Mouse (Mus musculus) cerebellum, postnatal 36 days (tissue): ENCODE measurements around the gene Pax7.

Experiments used
- DNase-seq, 2 experiments: peaks; one replicate each; pipeline ENCODE4 v3.0.0; 2021 to 2022; ENCODE audit warnings: mixed read lengths in 2 of 2

Gene Pax7

GRCm38 (mm10) chr4:139746177-139746576 lies 87.2 kb downstream of the Pax7 start:
- DNase-seq, result no peak

DNA sequence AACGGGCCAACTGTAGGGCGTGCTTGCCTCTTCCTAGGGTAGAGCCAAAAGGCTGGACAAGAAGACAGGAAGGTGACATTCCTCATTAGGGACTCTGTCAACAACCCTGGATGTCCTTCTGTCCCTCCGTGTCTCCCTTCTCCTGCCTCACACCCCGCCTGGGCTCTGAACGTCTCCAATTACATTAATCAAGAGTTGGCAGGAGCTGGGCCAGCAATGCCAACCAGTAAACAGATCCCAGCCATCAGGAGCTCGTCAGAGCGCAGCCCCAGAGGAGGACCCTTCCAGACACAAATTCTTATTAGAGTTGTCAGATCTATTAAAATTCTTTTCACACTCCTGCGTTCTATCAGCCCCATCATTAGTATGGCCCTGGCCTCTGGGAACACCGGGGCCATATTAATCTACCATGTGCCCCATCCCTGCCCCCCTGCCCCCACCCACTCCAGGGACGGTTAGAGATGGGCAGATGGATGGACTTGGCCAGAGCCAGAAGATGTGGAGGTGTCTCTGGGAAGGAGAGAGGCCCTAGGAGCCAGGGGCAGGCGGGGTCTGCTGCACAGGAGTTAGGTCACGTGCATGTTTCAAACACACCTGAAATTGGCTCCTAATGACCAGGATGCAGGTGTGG lies 88.4 kb downstream of the Pax7 start:
- no peak for DNase-seq

DNA sequence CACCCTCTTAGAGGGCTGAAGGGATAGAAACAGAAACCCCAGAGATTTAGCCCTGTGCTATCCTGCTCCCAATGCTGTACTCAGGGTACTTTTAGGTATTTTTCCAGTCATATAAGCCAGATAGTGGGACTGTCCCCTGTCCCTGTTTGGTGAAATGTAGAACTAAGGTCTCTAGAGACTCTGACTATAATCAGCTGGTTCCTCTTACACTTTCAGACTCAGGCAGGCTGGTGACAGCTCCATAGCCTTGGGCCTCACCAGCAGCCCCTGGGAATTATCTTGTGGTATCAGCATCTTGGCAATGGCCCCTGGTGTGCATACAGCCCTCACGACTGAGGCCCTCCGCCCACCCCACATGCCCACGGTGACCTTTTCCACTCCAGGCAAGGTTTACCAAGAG lies 89.7 kb downstream of the Pax7 start:
- no peak for DNase-seq

GRCm38 (mm10) chr4:139737035-139737434 lies 96.3 kb downstream of the Pax7 start:
- DNase-seq, result no peak

- DNase-seq, result no peak
Measured at GRCm38 (mm10) chr4:139727101-139727500, 106.2 kb downstream of the Pax7 start.

- no peak for DNase-seq
Measured at GRCm38 (mm10) chr4:139725421-139725820, 107.9 kb downstream of the Pax7 start.

GRCm38 (mm10) chr4:139724296-139724695 lies 109.0 kb downstream of the Pax7 start:
- DNase-seq, result no peak

DNA sequence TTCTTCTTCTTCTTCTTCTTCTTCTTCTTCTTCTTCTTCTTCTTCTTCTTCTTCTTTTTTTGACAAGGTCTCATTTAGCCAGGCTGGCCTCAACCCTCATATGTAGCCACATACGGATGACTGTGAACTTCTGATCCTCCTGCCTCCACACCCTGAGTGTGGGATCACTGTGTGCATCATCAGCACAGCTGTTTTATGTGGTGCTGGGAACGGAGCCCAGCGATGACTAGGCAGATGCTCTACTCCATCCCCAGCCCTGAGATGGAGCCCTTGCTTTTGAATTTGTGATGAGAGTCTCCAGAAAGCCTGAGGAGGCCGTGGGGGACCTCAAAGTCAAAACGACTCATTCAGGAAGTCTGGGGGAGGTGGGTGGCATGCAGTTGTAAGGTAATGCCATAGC lies 114.3 kb downstream of the Pax7 start:
- no peak for DNase-seq

- DNase-seq, result no peak
Measured at GRCm38 (mm10) chr4:139716477-139717169, 116.7 kb downstream of the Pax7 start.

DNA sequence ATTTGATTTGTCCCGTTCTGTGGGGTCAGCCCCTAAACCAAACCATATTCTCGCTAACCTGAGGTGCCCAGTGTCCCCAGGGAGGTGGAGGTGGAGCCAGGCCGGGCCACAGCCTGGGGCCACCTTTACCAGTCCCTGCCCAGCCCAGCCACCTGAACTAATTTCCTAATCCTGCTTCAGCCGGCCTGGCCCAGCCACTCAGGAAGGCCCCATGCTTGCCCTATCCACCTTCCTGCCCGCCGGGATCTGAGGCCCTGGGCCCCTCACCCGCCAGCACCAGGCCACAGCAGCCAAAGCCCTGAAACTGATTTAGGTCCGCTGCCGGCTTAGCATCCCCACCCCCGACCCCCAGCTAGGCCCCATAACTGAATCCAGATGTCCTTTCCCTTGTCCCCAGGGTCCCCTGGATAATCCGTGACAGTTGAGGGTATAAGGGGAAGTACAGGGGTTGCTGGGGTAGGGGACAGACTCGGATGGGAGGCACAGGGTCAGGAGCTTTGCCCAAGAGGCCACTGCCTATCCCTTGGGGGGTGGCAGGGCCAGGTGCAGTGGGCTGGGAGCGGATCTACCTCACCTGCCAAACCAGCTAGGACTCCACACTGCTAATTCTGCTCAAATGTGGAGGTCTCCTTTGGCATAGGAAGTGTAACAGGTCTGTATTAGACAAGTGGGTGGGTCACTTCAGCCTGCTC lies 117.9 kb downstream of the Pax7 start:
- no peak for DNase-seq

DNA sequence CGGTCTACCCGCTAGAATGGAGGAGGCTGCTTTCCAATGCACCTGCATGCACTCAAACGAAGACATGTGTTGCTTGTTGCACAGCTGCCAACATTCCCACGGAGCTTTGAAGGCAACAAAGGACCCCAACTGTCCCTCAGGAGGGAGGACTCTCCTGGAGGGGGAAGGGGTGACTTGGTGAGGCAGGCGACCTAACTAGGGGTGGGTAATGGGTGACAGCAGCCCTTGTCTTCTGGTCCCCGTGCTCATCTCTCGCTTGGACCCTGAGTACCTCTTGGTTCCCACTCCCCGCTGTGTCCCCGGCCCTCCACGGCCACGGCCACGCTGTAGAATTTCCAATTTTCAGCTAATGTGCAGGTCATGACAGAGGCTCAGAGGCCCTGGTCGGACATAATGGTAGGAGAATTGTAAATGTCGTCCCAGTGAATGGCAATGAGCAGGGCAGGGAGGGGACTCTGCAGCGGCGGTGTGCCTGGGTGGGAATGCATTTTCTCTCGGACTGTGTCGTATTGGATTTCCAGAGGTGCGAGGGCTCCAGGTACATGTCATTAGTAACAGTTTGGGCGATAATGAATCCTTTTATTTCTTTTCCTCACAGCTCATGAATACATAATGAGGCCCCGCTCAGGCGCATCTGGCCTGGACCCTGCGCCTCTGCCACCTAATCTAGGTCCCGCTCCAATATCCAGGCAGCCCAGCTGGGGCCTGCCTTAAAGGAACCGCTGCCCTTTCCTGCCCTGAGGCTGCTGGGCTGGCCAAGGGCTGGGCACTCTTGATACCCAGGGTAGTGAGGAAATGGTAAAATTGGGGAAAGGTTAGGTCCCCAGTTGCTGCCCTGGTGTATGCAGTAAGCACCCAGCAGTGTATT lies 122.6 kb downstream of the Pax7 start:
- no peak for DNase-seq

GRCm38 (mm10) chr4:139705986-139706385 lies 127.3 kb downstream of the Pax7 start:
- DNase-seq, result no peak

DNA sequence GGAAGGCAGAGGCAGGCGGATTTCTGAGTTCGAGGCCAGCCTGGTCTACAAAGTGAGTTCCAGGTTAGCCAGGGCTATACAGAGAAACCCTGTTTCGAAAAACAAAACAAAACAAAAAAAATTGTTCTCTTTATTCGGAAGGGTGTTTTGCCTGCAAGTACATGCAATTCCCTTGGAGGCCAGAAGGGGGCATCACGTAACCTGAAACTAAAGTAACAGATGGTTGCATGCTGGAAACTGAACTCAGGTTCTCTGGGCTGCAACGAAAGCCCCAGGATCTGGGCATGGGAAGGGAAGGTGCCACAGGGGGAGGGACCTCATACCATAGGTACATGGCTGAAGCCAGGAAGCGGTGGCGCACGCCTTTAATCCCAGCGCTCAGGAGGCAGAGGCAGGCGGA lies 129.9 kb downstream of the Pax7 start:
- DNase-seq, result no peak

- no peak for DNase-seq
Measured at GRCm38 (mm10) chr4:139702914-139703313, 130.4 kb downstream of the Pax7 start.

GRCm38 (mm10) chr4:139698602-139699001 lies 134.7 kb downstream of the Pax7 start:
- no peak for DNase-seq

DNA sequence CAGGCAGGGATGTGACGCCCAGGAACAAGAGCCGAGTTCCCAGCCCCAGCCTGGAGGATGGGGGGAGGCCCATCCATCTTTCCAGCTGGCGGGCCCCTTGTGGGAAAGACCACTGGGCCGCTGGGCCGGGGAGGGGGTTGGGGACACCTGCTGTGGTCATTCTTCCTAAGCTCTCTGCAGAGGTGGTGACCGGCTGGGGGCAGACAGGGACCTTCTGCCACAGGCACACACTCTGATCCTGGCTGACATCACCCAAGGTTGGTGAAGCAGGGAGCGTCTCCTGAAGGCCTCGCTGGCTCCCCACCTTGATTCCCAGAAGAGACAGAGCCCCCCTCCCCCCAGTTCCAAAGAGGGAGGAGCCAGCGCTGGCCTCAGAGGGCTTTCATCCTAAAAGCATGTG lies 135.6 kb downstream of the Pax7 start:
- no peak for DNase-seq

DNA sequence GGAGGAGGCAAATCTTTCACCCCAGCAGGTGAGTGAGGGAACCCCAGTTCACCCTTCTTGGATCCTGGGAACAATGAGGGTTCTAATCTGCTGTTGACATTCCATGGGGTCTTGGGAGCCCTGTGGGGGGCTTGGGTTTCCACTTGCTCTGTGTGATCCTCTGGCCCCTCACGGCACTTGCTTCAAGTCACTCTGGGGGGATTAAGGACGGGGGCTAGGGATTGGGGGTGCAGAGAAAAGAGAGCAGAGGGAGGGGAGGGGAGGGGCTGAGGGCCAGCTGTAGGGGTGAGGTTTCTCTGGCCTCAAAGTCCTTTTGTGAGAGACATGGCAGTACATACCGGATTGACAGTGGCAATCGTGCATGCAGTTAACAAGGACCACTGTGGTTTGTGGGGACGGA lies 140.0 kb downstream of the Pax7 start:
- DNase-seq, result no peak

- DNase-seq, result no peak
Measured at GRCm38 (mm10) chr4:139689627-139690269, 143.6 kb downstream of the Pax7 start.

- DNase-seq, result no peak
Measured at GRCm38 (mm10) chr4:139688058-139688457, 145.3 kb downstream of the Pax7 start.
